Mouse (Mus musculus): ENCODE results near the gene Pax6.

Gene Pax6

GRCm38 (mm10) chr2:105715409-105716115 lies 46.9 kb downstream of the Pax6 start:
- no peak for DNase-seq (ENCODE audit: low spot score in 2 of 2)

DNA sequence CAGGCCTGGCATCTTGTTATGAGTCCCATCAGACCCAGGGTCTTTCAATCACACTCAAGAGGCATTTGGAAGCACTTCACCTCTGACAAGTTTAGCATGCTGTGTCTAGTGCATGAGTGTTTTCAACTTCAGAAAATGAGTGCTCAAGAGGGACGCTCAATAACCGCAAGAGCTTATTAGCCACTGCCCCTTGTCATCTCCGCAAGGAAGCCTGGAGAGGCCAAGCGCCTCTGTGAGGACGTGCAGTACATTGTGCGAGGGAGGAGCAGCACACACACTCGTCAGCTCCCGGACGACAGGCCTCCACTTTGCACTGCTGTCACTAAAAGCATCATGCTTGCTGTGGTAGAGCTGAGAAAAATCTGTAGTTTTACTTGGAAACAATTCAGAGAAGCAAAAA lies 58.0 kb downstream of the Pax6 start:
- DNase-seq (ENCODE audit: low spot score in 2 of 2), result no peak

DNA sequence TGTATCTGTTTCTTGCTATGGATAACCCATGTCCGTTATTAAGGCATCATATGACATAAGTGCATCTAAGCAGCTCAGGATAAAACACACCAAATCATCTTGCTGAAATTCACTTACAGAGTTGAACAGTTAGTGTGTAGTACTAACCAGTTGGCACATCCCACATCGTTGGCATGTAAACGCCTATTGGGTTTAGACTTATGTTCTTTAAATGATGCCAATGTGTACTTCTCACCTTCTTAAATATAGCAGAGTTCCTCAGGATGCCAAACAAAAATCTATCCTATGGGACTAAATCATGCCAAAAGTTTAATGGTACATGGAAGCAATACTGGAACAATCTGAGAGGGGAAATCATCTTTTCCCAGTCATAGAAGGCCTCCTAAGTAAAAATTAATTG lies 62.0 kb downstream of the Pax6 start:
- DNase-seq (ENCODE audit: low spot score in 2 of 2), result no peak

- no peak for DNase-seq (ENCODE audit: low spot score in 2 of 2)
Measured at GRCm38 (mm10) chr2:105736166-105736565, 67.5 kb downstream of the Pax6 start.

- DNase-seq (ENCODE audit: low spot score in 2 of 2), result no peak
Measured at GRCm38 (mm10) chr2:105746896-105747295, 78.2 kb downstream of the Pax6 start.

Data from spleen, postnatal 10 days (tissue).